Mouse (Mus musculus) myocyte (in vitro differentiated cells): ENCODE results near the gene Mmp24.

ENCODE experiments used
- E2F4 ChIP-seq: IDR thresholded peaks from one replicate; pipeline ENCODE4 v1.6.1; 2011; ENCODE audit warnings: mild to moderate bottlenecking, control low read depth, moderate library complexity; ENCODE audit not compliant: insufficient read depth
- MAX ChIP-seq: IDR thresholded peaks from one replicate; pipeline ENCODE4 v1.6.1; 2011; ENCODE audit warnings: low read depth, mild to moderate bottlenecking, control low read depth
- MYOD1 ChIP-seq, 3 experiments: IDR thresholded peaks; one replicate each; pipeline ENCODE4 v1.6.1; 2011; ENCODE audit warnings: control low read depth in 2 of 3, low read depth in 2 of 3, mild to moderate bottlenecking in 2 of 3, moderate library complexity in 1 of 3; ENCODE audit not compliant: insufficient read length in 2 of 3, control insufficient read depth in 1 of 3
- MYOG ChIP-seq, 3 experiments: IDR thresholded peaks; one replicate each; pipeline ENCODE4 v1.6.1; 2011; ENCODE audit warnings: control low read depth in 2 of 3, low read depth in 2 of 3, mild to moderate bottlenecking in 2 of 3; ENCODE audit not compliant: insufficient read length in 2 of 3, control insufficient read depth in 1 of 3, insufficient read depth in 1 of 3
- POLR2A ChIP-seq: IDR thresholded peaks from one replicate; pipeline ENCODE4 v1.6.1; 2011; ENCODE audit warnings: low read depth, mild to moderate bottlenecking, control low read depth, moderate library complexity; ENCODE audit not compliant: insufficient read length
- POLR2AphosphoS2 ChIP-seq: IDR thresholded peaks from one replicate; pipeline ENCODE4 v1.6.1; 2011; ENCODE audit warnings: low read depth, control low read depth; ENCODE audit not compliant: insufficient read length
- REST ChIP-seq: IDR thresholded peaks from one replicate; pipeline ENCODE4 v1.6.1; 2011; ENCODE audit warnings: mild to moderate bottlenecking, control low read depth, moderate library complexity; ENCODE audit not compliant: insufficient read depth, insufficient read length
- SRF ChIP-seq: IDR thresholded peaks from one replicate; pipeline ENCODE4 v1.6.1; 2011; ENCODE audit warnings: low read depth; ENCODE audit not compliant: control insufficient read depth, insufficient read length
- TCF12 ChIP-seq: IDR thresholded peaks from one replicate; pipeline ENCODE4 v1.6.1; 2011; ENCODE audit warnings: mild to moderate bottlenecking, control low read depth; ENCODE audit not compliant: poor library complexity, insufficient read depth, severe bottlenecking
- TCF3 ChIP-seq: IDR thresholded peaks from one replicate; pipeline ENCODE4 v1.6.1; 2011; ENCODE audit warnings: low read depth, control low read depth; ENCODE audit not compliant: insufficient read length
- USF1 ChIP-seq: IDR thresholded peaks from one replicate; pipeline ENCODE4 v1.6.1; 2011; ENCODE audit warnings: low read depth, mild to moderate bottlenecking, control low read depth, moderate library complexity

- TF ChIP-seq SRF (no peak), TCF12 (no peak), MYOD1 (IDR thresholded peaks at IDR 0.05; ENCODE audit: control insufficient read depth in 1 of 3, insufficient read length in 2 of 3, low read depth in 2 of 3) (no peak), POLR2A (no peak), MAX (no peak), POLR2AphosphoS2 (no peak), USF1 (no peak), REST (no peak), E2F4 (no peak), TCF3 (no peak), MYOG (IDR thresholded peaks at IDR 0.05; ENCODE audit: control insufficient read depth in 1 of 3, insufficient read depth in 1 of 3, insufficient read length in 2 of 3, low read depth in 2 of 3) (no peak)
Measured at GRCm38 (mm10) chr2:155831302-155831701, 56.2 kb downstream of the Mmp24 start.
